Mouse (Mus musculus) c-Kit-positive CD71-negative TER-119-negative erythroid progenitor cells, embryonic 14.5 days (primary cell): Measurements from ENCODE around the gene Stpg3.

Experiments
- DNase-seq: peaks from one replicate; pipeline ENCODE4 v3.0.0-alpha.2; 2013; ENCODE audit warnings: low read depth

The Stpg3 gene

DNA sequence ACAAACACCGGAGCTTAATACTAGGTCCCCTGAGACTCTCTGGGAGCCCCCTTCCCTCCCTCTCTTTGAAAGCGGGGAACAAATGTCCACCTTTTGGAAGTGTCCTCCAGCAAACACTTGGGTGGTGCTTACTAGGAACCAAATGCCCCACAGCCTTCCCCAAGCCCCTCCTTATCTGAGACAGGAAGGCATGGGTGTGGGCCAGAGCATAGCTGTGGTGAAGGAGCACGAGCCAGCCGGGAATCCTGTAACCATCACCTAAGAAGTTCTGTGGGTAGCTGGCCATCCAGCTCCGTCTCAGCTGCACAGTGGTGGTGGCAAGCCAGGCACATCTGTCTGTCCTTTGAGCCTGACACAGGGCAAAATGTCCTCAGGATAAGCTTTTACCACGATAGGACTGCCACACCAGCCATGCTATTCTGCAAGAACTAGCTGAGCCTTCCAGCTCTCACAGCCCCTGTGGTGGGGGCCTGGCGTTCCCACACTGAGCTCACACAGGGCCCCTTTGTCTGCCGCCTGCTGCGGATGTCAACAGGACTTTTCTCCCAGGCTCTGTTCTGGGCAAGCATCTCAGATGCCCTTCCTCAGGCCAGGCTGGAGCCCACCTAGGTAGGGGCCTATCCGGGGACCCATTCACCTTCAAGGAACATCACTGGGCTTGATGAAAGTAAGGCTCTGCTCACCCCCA lies 36.0 kb downstream of the Stpg3 start:
- DNase-seq: no peak

DNA sequence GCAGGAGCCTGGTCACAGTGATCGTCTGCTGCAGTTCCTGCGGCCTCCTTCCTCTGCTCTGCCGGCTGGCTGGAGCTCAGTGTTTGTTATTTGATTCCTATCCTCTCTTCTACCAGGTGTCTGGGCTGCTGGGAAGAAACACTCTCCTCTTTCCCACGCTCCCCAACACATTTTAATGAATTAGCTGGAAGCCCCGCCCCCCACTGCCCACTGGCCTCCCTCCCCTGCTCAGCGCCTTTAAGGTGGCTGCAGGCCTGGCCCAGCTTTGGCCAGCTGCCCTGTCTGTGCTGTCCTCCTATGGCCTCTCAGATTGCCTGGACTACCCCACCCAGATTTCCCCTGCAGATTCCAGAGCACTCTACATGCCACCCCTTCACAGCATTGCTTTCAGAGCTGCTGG lies 36.8 kb downstream of the Stpg3 start:
- DNase-seq: no peak

DNA sequence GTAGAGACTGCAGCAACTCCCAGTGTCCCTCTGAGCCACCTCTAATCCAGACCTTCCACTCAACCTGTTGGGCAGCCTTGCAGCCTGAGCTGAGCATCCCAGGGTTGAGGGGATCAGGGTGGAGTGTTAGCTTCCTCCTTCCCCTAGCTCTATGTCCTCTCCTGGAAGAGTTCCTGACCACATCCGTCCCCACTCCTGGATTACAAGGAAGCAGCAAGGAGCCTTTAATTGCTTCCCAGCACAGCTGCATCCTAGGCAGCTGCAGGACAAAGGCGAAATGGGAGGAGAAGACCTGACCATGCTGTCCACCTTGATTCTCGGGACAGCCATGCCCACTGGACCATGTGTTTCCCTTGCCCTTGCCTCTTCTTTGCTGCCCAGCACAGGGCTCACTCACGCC lies 37.4 kb downstream of the Stpg3 start:
- no peak for DNase-seq

DNA sequence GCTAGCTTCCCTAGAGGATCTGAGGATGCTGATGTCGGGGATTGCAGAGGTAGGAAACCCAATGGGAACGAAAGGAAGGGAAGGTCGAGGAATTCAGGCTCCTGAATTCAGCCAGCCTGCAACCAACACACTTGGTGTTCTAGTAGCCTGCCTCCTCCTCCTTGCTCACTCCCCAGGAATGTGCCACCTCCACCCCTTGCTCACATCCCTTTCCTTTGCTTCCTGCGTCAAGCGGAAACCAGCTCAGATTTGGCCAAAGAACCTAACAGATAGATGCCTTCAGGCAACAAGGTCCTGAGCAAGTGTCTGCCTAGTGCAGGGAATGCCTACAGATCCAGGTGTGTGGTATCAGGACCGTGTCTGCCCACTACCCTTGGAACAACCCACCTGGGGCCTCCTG lies 37.9 kb downstream of the Stpg3 start:
- DNase-seq: no peak

DNA sequence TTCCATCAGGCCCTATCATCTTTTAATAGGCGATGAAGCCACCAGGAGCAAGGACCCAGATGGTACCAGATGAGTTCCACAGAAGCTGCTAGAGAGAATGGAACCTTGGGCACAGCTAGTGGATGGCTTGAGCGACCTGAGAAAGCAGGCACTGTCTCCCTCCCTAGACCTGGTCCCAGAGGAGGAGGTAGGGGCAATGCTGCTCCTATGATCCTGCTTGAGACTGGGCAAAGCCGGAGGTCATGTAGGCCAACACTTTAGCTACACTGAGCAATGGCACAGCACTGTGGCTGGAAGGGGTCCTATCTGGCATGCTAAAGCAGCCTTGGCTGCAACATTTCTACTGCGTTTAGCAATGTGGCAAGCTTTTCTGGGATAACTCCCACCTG lies 38.8 kb downstream of the Stpg3 start:
- DNase-seq: no peak

DNA sequence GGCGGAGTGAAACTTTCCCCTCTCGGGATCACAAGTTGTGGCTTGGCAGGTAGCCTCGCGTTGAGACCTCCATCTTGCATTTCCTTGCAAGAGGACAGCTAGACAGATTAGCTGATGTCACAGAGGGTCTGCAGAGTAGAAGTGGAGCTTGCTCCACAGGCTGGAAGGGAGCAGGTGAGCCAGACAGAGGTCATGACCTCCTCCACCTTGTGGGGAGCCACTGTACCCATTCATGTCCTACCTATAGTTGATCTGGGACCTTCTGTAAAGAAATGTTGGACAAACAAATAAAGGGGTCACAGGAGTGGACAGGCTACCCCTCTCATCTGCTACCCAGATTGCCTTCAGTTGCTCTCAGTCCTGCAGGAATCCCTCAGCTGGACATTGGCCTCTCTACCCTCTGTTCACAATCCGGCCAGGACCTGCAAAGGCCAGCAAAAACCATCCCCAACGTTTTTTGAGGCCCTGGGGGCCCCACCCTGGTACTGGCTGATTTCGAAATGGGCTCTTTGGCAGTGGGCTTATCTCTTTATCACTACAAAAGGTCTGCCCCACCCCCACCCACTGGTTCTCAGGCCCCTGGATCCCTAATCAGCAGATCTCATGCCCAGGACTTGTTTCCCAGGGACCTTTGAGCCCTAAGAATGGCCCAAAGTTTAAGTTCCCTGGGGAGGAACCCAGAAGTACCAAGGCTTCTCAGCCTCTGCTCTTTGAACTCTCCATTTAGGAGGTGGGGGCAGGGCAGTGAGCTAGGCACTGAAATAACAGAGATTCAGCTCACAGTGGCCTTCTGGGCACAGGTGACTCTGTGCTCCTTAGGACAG lies 39.4 kb downstream of the Stpg3 start:
- no peak for DNase-seq

DNA sequence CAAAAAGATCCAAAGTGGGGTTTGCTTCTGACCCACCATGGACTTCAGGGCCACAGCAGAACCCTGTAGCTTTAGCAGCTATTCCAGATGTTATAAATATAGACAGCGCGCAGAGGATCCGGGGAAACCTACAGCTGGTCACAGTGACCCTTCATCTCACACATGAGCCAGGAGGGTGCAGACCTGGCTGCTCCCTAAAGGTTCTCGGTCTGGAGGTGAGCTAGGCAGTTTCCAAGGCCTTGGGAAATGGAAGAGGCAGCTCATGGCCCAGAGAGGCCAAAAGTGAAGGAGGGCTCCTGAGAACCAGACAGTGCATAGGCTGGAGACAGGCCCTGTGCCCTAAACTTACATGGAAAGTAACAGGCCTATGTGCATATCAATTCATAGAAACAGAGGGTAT lies 40.6 kb downstream of the Stpg3 start:
- no peak for DNase-seq

DNA sequence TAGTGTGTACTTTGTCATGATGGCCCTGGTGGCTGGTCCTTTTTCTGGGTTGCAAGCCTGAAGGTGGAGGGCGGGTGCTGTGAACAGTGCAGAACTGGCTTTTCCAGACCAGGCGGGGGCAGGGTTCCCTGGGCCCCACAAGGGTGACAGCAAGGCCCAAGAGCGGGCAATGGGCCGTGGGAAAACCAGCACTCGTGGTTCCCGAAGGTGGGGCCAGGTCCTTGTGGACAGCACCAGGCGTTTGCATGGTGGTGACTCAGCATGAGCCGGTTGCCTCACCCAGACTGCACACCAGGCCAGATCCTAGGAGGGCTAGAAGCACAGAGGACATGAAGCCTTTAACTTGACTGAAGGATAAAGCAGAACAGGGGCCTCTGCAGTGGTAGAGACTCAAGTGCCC lies 41.8 kb downstream of the Stpg3 start:
- DNase-seq: no peak

DNA sequence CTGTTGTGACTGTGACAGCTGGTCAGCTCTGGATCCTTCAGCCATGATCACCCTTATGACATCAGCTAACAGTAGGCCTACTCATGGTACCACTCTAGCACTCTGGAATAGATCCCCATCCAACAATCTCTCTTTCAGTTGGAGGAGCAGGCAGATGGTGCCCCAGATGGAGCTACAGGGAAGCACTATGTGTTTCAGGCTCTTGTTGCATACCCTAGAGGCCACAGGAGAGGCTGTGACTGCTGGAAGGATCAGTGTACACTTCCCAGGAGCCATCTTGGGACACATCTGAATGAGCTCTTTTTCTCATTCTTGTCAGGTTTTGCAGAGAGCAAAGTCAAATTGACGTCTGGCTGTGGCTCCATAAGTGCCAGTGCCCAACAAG lies 42.7 kb downstream of the Stpg3 start:
- DNase-seq: no peak

DNA sequence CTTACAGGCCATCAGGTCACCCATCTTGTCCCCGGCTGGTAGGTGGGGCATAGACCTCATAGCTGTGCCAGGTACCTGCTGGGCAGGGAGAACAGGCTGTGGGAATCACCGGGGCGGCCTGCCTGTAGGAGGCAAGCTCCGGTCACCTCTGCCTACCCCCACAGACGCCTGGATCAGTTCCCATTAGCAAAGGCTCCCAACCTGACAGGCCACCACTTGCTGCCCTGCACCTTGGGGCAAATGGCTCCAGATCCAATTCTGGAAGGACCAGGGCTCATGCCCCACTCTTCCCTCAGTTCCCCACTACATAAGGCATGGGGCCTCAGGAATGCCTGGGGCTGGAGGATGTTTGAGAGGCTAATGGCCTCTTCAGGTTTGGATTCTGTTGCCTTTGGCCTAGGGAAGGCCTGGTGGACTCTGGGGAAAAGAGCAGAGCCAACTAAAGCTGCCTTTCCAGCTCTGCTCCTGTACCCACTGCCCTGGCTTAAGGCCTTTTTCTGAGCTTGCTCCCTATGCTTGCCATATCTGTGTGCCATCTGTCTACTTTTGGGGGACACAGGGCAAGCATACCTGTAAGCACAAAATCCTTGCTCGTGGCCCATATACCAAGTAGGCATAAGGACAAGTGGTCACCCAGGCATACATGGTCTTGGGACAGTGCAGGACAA lies 43.2 kb downstream of the Stpg3 start:
- no peak for DNase-seq

DNA sequence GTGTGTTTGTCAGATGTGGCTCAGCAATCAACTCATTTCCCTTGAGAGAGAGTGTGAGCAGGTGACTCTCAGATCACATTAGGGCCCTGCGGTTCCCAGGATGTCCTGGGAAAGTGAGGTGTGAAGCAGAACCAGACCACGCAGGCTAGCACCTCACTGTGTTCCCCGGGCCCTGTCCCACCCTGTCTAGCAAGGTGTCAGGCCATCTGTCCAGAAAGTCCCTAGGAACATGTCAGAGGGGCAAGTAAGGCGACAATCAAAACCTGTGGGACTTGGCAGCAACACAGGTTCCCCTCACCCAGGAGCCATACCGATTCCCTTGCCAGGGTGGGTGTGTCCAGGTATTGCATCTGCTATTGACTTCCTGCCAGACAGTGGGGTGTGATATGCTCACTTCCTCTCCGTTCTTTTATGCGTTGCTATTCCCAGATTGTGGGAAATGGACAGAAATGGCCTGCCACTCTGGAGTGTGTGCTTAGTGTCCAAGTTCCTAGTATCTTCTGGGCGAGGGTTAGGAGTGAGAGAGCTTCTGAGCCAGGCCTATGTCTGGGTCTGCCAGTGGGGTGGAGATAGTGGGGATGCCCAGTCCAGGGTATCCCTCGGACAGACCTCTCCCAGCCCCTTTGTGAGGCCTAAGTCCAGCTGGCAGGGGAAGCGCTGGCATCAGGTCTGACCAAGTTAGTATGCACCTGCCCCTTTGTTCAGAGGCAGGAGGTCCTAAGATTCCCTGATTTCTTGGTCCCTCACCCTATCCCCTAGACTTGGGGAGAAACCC lies 43.9 kb downstream of the Stpg3 start:
- DNase-seq: no peak

DNA sequence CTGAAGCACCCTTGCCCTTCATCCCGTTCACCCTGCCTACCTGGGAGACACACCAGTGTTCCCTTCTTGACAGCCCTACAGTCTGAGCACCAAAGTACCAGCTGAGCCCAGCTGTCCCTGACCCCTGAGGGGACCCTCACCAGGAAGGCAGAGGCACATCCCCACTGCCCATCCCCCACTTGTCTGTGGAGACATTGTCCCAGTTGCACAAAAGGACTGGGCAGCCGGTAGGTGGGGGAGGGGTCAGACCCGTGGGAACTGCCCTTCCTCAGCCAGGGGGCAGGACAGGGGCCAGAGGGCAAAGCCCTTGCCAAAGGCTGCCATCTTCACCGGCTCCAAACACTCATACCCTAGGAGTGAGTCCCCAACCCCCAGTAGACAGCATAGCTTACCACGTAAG lies 44.7 kb downstream of the Stpg3 start:
- no peak for DNase-seq

DNA sequence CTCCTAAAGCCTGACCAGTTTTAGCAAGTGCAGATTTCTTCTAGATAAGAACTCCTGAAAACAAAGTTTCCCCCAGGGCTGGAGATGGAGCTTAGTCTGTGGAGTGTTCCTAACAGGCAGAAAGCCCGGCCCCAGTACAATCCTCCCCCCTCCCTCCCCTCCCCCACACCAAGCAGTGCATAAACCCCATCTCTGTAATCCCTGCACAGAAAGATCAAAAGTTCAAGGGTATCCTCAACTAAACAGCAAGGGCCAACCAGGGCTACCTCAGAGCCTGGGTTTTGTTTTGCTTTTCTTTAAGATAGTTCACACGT lies 45.8 kb downstream of the Stpg3 start:
- no peak for DNase-seq

DNA sequence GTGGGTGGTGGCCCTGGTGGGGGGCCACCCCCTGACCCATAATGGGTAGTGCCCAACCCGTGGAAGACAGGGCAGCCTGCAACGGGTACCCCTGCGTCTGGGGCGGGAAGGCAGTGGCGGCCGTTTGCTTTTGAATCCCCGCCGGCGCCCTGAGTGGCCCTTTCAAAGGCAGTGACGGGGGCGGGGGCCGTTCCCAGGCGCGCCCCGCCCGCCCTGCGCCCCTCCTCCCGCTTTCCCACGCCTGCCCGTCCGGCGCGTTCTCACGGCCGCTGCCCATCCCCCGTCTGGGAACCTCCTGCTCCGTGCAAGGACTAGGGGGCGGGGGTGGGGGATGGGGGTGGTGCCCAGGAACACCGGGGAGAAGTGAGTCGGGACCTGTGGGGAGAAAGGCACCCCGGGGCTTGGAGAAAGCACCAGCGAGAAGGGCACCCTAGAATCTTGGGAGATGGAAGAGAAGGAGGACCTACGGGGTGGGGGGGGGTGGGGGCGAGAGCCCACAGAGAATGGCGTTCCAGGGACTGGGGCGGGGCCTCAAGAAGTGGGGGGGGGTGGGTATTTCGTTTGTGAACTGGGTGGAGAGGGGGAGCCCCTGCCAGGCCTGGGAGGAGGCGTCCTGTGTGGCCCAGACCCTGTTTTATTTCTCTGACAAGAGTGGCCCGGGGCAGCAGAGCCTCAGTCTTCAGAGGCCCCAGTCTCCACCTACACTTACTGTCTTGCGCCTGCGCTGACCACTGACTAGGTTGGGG lies 46.3 kb downstream of the Stpg3 start:
- DNase-seq: no peak

DNA sequence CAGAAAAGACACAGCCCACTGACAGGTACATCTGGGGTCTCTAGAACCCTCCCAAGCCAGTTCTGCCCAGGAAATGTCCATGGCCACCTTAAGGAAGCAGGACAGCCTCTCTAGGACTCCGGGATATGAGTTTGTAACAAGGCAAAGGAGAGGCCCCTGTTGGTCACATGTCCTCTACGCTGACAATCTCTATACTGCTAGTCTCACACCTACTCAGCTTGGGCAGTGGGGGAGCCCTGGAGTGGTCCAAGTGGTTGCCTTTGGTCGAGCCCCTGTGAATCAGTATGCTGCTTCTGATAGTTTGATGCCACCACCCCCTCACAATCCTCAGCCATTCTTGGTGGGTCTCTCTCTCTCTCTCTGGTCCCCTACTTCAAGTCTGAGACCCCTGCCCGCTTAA lies 47.0 kb downstream of the Stpg3 start:
- DNase-seq: no peak
